Mouse (Mus musculus) spleen, postnatal 14 days (tissue): ENCODE results near the gene Gm35134.
"Not testable (repeated sequence)": the region's sequence is repeated elsewhere in the genome, so short reads cannot be mapped to it uniquely, and the experiment has no call there.

Experiments
- DNase-seq, 2 experiments: peaks; one replicate each; pipeline ENCODE4 v3.0.0; 2021 to 2022; ENCODE audit warnings: low spot score in 2 of 2

The Gm35134 gene

DNA sequence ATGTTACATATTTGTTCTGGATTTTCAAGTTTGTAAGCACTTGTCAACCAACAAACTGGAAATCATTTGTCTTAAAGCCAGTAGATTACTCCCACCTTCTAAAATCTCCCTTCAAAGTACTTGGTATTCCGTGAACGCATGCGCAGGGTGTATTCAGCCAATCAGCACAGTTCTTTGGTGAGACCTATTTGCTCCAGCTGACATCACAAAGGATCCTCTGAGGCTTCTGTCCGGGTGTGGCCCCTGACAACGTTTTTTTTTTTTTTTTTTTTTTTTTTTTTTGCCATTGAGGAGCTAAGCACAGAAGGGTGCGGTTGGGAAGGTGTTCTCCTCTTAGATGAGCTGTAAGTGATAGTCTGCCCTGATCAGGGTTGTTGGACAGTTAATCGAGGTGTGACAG lies at the start of gene Gm35134:
Gene Gm35134 (plus strand): TSS at position 301 of the 400 bp plus-strand sequence.
- DNase-seq: not testable (repeated sequence)
